Mouse (Mus musculus): ENCODE measurements around the gene March6.
A peak's percentile ranks its signal among the peaks of the same experiment; 100 is the strongest.

March6 gene

DNA sequence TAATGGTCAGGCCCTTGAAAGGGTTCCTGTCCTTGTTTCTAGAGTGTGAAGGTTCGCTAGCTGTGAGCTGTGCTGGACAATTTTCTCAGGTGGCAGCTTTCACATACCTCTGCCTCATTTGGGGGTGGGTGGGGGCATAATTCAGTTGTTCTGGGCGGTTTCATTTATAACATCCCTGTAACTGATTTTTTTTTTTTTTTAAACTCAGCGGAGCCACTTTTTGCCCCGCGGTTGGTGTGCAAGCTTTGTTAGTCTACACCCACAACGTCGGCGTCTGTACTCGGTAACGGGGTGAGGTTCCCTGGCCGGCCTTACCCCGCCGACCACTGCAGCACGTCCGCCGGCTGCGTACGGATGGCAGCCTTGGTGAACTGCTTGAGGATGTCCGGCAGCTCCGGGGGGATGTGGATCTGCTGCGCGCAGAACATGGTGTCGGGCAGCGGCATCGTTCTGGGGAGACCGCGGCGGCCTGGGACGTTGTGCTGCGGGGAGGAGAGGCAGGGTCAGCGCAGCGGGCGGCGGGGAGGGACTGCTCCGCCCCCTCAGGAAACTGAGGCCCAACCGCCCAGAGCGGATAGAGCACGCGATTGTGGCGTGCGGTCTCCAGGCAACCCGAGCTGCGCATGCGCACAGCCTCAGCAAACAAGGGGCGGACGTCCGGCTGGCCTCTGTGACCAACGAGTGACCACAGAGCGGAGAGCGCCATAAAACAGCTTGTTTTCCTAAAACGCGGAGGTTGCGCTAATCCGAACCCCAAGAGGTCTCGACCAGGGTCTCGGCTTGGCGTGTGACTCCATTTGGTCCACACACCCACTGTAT is 77.5 kb downstream of the March6 start, which contains the start of gene Ropn1l:
TSS of gene Ropn1l (minus strand) at position 640 of the 819 bp plus-strand sequence.
- peak; percentile 84 for DNase-seq

GRCm38 (mm10) chr15:31452336-31453097 is 78.3 kb downstream of the March6 start:
- no peak for DNase-seq

DNA sequence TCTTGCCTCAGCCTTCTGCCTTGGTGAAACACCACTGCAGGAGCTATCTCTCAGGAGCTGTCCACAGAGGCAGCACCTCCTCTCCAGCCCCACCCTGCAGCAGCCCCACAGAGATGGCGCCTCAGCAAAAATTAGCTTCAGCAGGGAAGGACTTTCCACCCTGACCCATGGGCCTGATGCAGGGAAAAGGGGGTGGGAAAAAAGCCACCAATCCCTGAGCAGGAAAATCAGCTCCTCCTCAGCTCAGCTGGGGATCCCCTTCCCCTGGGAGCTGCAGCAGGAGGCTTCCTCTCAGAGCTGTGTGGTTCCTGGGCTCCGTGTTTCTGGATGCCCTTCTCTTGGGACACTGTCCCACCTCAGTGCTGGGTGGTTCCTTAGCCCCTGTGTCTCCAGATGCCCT is 81.1 kb downstream of the March6 start:
- DNase-seq = no peak

DNA sequence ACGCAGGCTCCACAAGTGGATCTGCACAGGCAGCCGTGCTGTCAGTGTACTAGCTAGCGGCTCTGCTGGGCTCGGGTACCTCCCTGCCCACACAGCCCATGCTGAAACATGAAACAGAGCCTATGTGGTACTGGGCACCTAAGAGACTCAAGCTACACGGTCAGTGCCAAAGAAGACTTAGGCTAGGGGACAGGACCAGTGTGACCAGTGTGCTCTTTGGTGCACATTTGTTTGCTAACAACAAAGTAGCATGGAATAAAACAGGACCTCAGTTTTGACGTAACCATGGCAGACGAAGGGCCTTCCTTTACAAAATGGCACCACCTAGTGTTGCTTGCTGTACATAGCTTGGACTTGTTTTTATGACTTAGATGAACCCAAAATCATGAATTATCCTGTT is 83.7 kb downstream of the March6 start:
- DNase-seq = peak; percentile 14

DNA sequence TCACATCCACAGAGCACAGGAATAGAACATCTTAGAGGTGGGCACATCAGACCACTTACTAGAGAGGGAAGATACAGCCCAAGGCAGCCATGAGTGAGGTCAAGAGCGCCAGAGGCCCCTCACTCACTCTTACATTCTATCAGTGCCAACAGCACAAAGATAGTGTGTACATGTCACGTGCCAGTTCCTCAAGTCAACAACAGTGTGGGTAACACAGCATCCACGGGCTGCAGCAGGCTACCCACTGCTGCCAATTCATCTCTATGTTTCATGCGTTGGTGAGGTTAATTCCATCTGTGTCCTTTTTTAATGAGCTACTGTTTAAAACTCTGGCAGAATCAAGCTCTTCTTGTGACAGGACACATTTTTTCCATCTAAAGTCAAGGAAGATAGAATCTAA is 88.2 kb downstream of the March6 start:
- no peak for DNase-seq

- no peak for DNase-seq
Observed at GRCm38 (mm10) chr15:31441996-31442395, 88.9 kb downstream of the March6 start.

DNA sequence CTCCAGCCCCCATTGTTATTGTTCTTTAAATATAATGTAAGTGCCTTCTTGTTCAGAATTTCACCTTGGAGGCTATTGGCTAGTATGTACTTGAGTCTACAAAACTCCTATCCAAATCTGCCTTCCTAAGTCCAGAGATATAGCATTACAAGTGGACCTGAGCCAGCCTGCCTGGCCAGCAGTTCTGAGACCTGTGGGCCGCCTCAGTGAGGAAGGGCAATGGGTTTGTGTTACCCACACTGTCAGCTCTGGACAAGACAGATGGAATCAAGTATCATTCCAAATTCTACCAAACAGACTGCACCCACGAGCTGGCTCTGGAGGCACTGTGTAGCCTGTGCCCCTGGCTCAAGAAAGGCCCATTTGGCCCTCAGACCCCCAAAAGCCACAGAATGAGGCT is 94.0 kb downstream of the March6 start:
- no peak for DNase-seq

DNA sequence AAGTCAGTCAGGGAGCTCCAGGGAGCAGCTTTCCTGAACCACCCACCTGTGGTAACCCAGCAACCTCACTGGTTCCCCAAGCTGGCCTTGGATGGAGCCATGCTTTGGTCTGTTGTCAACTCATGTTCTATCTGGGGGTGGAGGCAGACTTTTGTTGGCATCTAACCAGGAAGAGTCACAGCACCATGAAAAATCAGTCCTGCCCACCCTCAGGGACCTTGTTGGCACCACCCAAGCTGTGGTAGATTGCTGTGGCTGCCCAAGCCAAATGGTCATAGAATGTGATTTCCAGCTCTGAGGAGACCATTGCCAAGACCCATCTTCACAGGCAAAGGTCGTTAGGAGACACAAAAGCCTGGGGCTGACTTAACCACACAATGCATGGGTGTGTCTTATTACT is 94.8 kb downstream of the March6 start:
- no peak for DNase-seq

DNA sequence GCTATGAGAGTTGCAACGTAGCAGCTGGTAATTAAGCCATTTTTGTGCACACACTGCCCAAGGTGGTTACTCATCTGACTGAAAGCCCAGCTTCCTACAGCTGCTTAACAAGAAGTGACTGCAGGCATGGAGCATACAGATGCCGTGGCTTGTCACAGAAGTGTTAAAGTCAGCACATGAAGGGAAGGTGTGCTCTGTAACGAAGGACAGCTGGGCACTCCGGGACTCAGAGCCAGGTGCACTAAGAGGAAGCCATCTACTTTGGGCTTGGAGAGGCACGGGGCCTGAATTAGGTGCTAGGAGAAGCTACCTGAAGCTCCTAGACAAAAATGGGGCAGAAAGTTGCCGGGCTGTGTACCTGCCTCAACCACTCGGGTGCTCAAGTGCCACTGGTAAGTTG is 97.1 kb downstream of the March6 start:
- DNase-seq = no peak

- no peak for DNase-seq
Observed at GRCm38 (mm10) chr15:31431847-31432246, 99.0 kb downstream of the March6 start.

GRCm38 (mm10) chr15:31430014-31430413 is 100.8 kb downstream of the March6 start:
- DNase-seq = no peak

DNA sequence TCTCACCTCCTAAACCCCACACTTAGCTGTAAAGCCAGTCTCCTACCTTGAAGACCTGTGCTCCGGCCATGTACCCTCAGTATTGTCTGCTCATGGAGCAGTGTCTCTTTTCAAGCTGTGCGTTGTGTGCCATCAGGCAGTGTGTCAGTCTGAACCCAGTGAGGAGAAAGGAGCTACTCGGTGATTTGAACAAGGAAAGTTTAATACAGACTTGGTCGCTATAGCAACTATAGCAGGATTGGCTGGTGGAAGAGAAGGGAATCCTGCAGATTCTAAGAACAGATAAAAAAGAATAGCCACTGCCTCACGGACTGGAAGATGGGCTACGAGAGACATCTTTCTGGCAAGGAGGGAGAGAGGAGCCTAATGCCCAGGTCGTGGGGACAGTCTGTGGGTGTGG is 101.4 kb downstream of the March6 start:
- no peak for DNase-seq

GRCm38 (mm10) chr15:31428571-31428970 is 102.3 kb downstream of the March6 start:
- no peak for DNase-seq

DNA sequence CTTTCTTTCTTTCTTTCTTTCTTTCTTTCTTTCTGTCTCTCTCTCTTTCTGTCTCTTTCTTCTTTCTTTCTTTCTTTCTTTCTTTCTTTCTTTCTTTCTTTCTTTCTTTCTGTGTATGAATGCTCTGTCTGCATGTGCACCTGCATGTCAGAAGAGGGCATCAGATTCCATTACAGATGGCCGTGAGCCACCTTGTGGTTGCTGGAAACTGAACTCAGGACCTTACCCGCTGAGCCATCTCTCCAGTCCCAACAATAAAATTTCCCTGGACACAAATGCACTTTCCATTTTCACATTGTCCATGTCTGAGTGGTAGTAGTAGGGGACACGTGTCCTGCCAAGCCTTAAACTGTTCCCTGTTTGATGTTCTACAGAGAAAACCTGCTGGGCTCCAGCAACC is 103.5 kb downstream of the March6 start:
- no peak for DNase-seq

DNA sequence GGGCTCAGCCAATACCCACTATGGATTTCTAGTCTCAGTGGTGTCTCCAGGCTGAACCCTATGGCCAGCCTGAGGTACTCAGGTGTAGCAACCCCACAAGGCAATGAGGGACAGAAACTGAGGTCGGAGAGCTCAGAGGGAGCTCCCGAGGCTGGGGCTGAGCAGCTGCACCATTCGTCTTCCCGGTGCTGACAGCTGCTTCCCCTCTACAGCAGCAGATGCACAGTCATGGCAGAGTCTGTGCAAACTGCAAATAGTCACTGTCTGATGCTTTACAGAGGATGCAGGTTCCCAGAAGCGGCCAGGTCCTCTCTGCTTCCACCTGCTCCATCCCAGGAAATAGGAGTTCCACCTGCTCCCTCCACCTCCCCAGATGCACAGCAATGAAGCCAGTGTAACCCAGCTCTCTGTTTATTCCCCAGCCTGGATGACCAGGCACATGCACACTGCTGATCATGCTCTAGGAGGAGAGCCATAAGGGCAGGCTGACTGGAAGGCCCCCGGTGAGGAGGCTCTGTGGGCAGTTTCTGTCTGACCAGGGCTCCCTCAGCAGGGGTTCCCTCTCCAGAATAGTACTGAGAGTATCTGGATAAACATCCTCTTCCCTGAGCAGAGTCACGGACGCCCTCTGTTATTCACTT is 104.7 kb downstream of the March6 start:
- DNase-seq = no peak

GRCm38 (mm10) chr15:31422649-31423369 is 108.0 kb downstream of the March6 start:
- DNase-seq = no peak

DNA sequence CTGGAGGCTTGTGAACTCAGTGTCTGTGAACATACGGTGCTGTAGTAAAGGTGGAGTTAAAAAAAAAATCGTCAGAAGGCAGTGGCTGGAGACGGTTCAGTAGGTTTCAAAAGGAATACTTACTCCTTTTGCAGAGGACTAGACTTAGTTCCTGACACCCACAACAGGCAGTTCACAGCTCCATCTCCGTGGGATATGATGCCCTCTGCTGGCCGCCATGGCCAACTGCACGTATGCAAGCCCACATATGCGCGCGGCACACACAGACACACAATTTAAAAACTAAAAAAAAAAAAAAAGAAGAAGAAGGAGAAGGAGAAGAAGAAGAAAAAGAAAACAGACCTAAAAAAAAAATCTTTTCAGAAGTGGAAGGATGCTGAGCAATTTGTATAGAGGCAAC is 111.8 kb downstream of the March6 start:
- DNase-seq = peak; percentile 28

GRCm38 (mm10) chr15:31418686-31419024 is 112.2 kb downstream of the March6 start:
- DNase-seq = no peak

DNA sequence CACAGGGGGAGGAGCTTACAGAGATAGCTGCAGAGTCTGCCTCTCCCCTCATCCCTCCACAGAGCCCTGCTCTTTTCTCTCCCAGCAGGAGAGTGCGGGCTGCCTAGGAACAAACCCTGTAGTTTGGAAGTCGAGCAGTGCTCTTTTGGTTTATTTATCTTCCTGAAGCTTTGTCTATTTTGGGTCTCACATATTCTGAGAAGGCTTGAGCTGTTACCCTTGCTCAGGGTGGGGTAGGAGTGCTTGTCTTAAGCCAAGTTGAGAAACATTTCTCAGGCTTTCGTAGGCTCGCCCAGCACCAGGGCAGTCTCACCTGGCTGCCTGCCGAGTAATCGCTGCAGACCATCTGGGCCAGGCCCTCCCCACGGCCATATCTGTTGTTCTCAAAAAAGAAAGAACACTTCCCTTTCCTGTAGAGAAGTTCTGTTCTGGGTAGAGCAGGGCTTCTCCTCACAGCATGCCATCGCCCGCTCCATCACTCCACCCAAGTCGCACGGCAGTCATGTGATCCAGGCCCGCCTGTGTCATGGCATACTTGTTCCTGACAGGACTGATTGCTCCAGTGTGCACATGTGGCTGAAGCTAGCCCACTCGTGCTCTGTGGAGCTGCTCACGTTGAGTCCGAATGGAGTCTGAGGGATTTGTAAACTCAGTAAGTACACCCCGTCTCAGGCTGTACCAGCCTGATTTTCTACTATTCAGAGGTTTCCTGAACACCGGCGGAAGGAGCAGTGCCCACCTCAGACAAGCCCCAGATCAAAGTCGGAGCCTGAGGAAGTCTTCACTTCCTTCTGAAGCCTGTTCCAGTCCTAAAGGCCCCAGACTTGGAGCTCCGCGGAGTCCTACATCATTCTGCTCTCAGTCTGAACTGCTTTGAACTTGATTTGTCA is 112.8 kb downstream of the March6 start:
- peak; percentile 62 for DNase-seq

DNA sequence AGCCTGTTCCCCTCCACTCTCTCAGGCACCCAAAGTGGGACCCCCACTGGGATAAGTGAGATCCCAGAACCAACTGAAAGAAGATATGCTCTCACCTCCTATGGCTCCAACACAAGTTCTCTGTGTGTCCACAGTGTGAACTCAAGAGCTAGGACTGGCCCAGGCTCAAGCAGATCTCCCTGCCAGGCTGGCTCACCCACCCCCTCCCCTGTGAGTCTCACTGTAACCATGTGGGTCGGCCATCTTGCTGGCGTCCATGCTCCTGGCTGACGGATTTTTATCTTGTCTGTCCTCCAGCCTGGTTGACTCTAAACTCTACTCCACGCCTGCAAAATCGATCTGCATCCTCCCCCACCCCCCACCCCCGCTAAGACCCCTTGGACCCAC is 113.5 kb downstream of the March6 start:
- no peak for DNase-seq

GRCm38 (mm10) chr15:31415181-31415580 is 115.7 kb downstream of the March6 start:
- no peak for DNase-seq
